Mouse (Mus musculus) hindbrain, embryonic 14.5 days (tissue): ENCODE results near the gene Klk5. TPM values are rescaled to one million over a fixed set of nuclear protein-coding genes. Genes with fewer than 3 reads are reported as not detected.
A peak's percentile ranks its signal among the peaks of the same experiment; 100 is the strongest.

Experiments used
- ATAC-seq: fragments of 200-750 bp; cut with Nextera tagmentation; 2 replicates; pipeline ENCODE4 v1.8.0; 2017; ENCODE audit warnings: moderate number of reproducible peaks, mild to moderate bottlenecking, moderate TSS enrichment, moderate library complexity; ENCODE audit not compliant: low FRiP score
- DNase-seq: peaks from one replicate; pipeline ENCODE4 v3.0.0-alpha.2; 2015; ENCODE audit warnings: low spot score
- H3K27ac ChIP-seq: fragments of 300-500 bp; sonication (generic); 2 replicates; pipeline ENCODE4 v1.5.1; 2014; ENCODE audit warnings: mild to moderate bottlenecking, moderate library complexity
- H3K27me3 ChIP-seq: fragments of 300-500 bp; sonication (generic); 2 replicates; pipeline ENCODE4 v1.6.1; 2014; ENCODE audit warnings: mild to moderate bottlenecking, low read length, mixed read lengths; ENCODE audit not compliant: control insufficient read depth, insufficient read depth
- H3K36me3 ChIP-seq: fragments of 300-500 bp; sonication (generic); replicated peaks from 2 replicates; pipeline ENCODE4 v1.6.1; 2014; ENCODE audit not compliant: control insufficient read depth, insufficient read depth
- H3K4me1 ChIP-seq: fragments of 300-500 bp; sonication (generic); replicated peaks from 2 replicates; pipeline ENCODE4 v1.6.1; 2014; ENCODE audit warnings: antibody characterized with exemption, low read length, mixed read lengths; ENCODE audit not compliant: control insufficient read depth, insufficient read depth
- H3K4me2 ChIP-seq: fragments of 300-500 bp; sonication (generic); replicated peaks from 2 replicates; pipeline ENCODE4 v1.6.1; 2014; ENCODE audit warnings: mild to moderate bottlenecking, moderate library complexity
- H3K4me3 ChIP-seq: fragments of 300-500 bp; sonication (generic); replicated peaks from 2 replicates; pipeline ENCODE4 v1.5.1; 2014; ENCODE audit warnings: mild to moderate bottlenecking, low read length
- H3K9ac ChIP-seq: fragments of 300-500 bp; sonication (generic); 2 replicates; pipeline ENCODE4 v1.6.1; 2014
- H3K9me3 ChIP-seq: fragments of 300-500 bp; sonication (generic); 2 replicates; pipeline ENCODE4 v1.6.1; 2016; ENCODE audit warnings: low read length; ENCODE audit not compliant: control insufficient read depth
- WGBS: fragments of 180-500 bp; shearing (Covaris S2); extraction: QIAGEN DNeasy Blood & Tissue Kit; methylation state at CpG from one replicate; pipeline ENCODE4 v1.1.7; 2014; 5-methylcytosine and 5-hydroxymethylcytosine counted together
- polyA plus RNA-seq: library from polyadenylated mRNA; unstranded; fragments of >200 nt; fragmentation: Nextera tagmentation; extraction: Ambion mirVana; gene quantifications from 2 replicates; pipeline ENCODE4 v1.2.1, GENCODE M21; 2014

The Klk5 gene
- polyA plus RNA-seq, 1 experiment from 2014 or later = not detected

DNA sequence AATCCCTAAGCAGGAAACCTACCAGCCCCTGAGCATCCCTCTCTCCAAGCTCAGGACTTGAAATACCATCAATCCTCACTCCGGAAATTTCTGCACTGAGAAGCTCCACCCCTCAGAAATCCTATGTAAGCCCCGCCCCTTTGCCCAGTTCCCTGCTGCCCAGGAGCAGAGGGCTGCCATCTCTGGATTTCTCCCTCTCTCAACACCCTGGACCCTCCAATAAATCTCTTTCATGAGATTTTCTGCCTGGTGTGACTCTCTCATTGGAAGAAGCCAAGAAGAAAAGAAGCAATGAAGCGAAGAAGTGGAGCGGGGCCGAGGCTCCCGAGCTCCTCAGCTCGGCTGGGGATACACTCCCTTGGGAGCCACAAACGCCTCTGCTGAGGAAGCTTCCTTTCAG lies 18.6 kb downstream of the Klk5 start:
- ATAC-seq (no peak), DNase-seq (no peak)
- Histone ChIP-seq H3K4me3 (no peak overlapping the region), H3K9ac (no peak overlapping the region), H3K9me3 (no peaks in the 10 kb centered on the region), H3K36me3 (no peaks in the 10 kb centered on the region), H3K27ac (no peak overlapping the region), H3K4me1 (no peaks in the 10 kb centered on the region; the same call in 1 of the 2 replicates), H3K27me3 (no peaks in the 10 kb centered on the region), H3K4me2 (no peak overlapping the region; the same call in 1 of the 2 replicates)
- WGBS = 44% methylated on average over 8 of the region's 8 CpGs

DNA sequence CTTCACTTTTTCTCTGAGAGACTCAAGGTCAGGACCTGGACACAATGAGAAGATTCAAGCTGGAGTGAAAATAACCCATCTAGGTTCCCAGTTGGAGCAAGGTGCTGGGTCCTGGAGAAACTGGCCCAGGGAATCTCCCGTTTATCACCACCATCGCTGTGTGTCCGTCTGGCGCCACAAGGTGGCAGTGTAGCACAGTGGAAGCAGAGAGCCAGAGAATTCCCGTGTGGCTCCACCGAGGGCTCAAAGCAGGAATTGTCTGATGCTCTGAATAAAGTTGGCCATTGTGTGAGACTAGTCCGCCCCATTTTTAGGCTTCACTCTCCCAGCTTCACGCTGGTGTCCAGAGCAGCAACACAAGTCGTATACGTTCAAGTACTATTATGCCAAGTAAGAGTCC lies 31.5 kb downstream of the Klk5 start:
- DNase-seq = peak; percentile 84
- Histone ChIP-seq H3K4me1 (no peaks in the 10 kb centered on the region), H3K9ac (no peak overlapping the region), H3K9me3 (no peaks in the 10 kb centered on the region), H3K36me3 (no peaks in the 10 kb centered on the region), H3K4me2 (no peak overlapping the region), H3K27me3 (no peaks in the 10 kb centered on the region), H3K4me3 (no peak overlapping the region), H3K27ac (no peak overlapping the region)
- 2% methylated on average over 10 of the region's 10 CpGs for WGBS
- ATAC-seq = peak; percentile 60; the same call in 1 of the 2 replicates

DNA sequence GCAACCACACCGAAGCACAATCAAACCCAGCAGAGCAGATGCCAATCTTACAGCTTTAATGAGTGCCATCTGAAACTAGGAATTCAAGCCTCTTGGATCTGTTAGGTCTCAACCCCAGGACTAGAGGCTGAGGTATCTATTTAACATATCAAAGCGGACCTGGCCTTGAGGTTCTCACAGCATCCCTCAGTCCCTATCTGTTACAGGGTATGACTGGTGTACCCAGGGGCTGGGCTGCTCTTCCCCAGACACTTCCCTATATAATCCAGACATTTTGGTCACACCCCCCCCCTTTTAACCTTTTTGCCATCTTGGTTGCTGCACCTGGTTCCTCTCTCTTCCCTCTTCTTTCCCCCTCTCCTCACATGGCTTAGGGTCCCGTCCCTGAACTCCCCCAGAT lies 31.9 kb downstream of the Klk5 start:
- H3K9me3 ChIP-seq = no peaks in the 10 kb centered on the region
- WGBS = 78% methylated on average over 3 of the region's 3 CpGs
- no peaks in the 10 kb centered on the region for H3K27me3 ChIP-seq
- H3K27ac ChIP-seq = no peak overlapping the region
- DNase-seq = no peak
- ATAC-seq = no peak
- no peak overlapping the region for H3K4me3 ChIP-seq
- H3K4me2 ChIP-seq = no peak overlapping the region
- H3K4me1 ChIP-seq = no peaks in the 10 kb centered on the region
- no peaks in the 10 kb centered on the region for H3K36me3 ChIP-seq
- no peak overlapping the region for H3K9ac ChIP-seq

DNA sequence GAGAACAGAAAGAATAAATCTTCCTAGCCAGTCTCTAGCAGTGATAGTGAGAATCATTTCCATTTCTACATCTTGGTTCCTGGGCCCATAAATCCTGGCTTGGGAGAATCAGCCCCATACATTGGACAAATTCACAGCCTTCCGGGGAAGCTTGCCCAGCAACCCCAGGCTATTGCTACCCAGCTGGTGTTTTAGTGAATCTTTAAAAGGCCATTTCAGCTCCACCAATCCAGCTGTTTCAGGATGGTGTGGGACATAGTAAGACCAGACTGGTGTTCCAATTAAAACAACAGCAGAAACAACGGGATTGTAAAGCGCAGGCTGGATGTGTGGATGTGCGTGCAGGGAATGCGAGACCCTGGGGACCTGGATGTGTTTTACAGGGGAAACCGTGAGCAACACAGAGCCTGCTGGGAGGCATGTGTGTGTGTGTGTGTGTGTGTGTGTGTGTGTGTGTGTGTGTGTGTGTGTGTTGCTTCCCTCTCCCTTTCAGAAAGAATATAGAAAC lies 33.2 kb downstream of the Klk5 start:
- ATAC-seq (no peak), DNase-seq (no peak)
- H3K27me3 ChIP-seq = no peaks in the 10 kb centered on the region
- H3K9me3 ChIP-seq = no peaks in the 10 kb centered on the region
- no peak overlapping the region for H3K27ac ChIP-seq
- 77% methylated on average over 6 of the region's 6 CpGs for WGBS
- H3K4me3 ChIP-seq = no peak overlapping the region
- H3K36me3 ChIP-seq = no peaks in the 10 kb centered on the region
- H3K4me2 ChIP-seq = no peak overlapping the region
- H3K4me1 ChIP-seq = no peaks in the 10 kb centered on the region
- H3K9ac ChIP-seq = no peak overlapping the region

DNA sequence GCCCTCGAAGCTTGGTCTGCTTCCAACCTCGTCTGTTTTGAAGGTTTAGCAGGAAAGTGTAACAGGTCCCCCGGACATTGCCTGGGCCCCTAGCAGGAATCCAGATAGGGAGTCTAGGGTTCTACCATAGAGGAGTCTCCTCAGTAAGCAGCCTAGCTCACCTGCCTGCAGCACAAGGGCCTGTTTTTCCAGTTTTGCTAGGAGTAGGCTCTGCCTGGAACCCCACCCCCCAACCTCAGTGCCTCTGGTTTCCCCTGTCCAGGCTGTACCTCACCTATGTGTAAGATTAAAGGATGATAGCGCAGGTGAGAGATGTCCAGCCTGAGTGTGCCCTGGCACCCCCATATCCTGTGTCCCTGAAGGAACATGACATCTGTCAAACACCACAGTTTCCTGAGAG lies 34.7 kb downstream of the Klk5 start:
- H3K4me2 ChIP-seq = no peak overlapping the region
- H3K4me1 ChIP-seq = no peaks in the 10 kb centered on the region
- no peaks in the 10 kb centered on the region for H3K9me3 ChIP-seq
- H3K9ac ChIP-seq = no peak overlapping the region
- 88% methylated on average over 4 of the region's 4 CpGs for WGBS
- no peaks in the 10 kb centered on the region for H3K36me3 ChIP-seq
- H3K27ac ChIP-seq = no peak overlapping the region
- H3K27me3 ChIP-seq = no peaks in the 10 kb centered on the region
- no peak overlapping the region for H3K4me3 ChIP-seq
- ATAC-seq = no peak
- no peak for DNase-seq

DNA sequence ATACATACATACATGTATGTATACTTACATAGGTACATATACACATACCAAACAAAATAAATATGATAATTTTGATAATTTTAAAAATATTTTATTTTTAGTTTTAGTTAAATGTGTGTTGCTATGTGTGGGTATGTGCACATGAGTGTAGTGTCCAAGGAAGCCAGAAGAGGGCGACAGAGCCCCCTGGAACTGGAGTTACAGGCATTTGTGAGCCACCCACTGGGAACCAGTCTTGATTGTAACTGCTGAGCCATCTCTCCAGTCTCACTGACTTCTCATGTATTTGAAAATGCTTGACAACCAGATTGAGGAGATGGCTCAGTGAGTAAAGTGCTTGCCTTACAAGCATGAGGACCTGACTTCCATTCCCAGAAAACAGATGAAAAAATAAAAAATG lies 36.5 kb downstream of the Klk5 start:
- Histone ChIP-seq H3K36me3 (no peaks in the 10 kb centered on the region), H3K4me2 (no peak overlapping the region), H3K4me3 (no peak overlapping the region), H3K9me3 (no peaks in the 10 kb centered on the region), H3K27me3 (peaks cover 8% of the 10 kb centered on the region; the same call in 1 of the 2 replicates), H3K9ac (no peak overlapping the region), H3K27ac (no peak overlapping the region), H3K4me1 (no peaks in the 10 kb centered on the region)
- DNase-seq = no peak
- ATAC-seq = no peak
- WGBS = 57% methylated on average over 1 of the region's 1 CpGs

DNA sequence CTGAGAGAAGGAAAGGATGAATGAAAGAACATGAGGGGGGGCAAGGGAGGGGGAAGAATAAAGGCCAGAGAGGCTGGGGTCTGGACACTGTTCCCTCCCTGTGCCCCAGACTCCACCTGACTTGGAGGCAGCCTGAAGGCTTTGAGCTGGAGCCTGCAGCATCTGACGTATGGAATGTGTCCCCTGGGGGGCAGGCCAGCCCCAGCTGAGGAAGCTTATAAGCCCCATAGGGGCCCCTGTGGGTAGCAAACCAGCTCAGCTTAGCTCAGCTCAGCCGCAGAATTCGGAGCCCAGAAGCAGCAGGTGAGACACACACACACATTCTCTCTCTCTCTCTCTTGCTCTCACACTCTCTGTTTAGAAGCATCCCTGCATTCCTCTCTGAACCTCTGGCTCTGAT lies 39.1 kb downstream of the Klk5 start, which contains the start of gene Klk4:
Gene Klk4 (plus strand): TSS at position 249 of the 400 bp plus-strand sequence.
- H3K27ac ChIP-seq = no peak within 1 kb of the TSS
- ATAC-seq (no peak), DNase-seq (no peak)
- H3K9ac ChIP-seq = no peak within 1 kb of the TSS
- no peak within 1 kb of the TSS for H3K4me2 ChIP-seq
- no peaks in the 10 kb centered on the region for H3K36me3 ChIP-seq
- H3K4me1 ChIP-seq = no peaks in the 10 kb centered on the region; the same call in 1 of the 2 replicates
- peaks cover 8% of the 10 kb centered on the region; the same call in 1 of the 2 replicates for H3K27me3 ChIP-seq
- H3K9me3 ChIP-seq = no peaks in the 10 kb centered on the region
- H3K4me3 ChIP-seq = no peak within 1 kb of the TSS
- 10% methylated on average over 3 of the region's 3 CpGs for WGBS

DNA sequence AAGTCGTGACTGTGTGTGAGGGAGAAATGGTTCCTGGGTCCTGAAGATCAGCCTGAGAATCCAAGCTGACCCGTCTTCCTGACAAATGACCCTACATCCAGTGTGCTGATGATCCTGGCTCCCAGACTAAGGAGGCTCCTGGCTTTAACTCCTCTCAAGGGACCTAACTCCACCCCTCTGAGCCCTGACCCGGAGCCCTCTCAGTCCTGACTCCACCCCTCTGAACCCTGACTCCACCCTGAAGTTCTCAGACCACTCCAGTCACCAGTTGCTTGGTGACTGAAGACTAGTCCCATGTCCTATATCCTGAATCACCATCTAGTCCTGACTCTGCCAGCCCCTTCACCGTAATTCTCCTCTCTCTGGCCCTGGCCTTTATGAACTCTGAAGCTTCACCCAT lies 40.6 kb downstream of the Klk5 start:
- no peak for ATAC-seq

DNA sequence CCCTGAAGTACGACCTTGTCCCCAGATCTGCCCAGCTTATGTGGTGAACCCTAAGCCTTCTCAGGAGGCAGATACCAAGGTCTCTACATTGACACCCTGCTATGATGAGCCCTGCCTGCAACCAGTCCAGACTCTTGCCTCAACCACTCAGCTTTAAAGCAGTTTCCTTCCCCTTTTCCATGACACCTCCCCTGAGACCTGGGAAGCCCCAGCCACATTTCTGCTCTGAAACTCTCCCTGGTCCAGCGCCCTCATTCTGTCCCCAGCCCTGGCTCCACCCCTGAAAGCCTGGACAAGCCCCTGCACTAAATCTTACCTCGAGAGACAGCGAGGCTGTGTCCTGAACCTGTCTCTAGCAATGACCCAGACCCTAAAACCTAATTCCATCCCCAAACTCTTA lies 41.0 kb downstream of the Klk5 start:
- Histone ChIP-seq H3K36me3 (no peaks in the 10 kb centered on the region), H3K4me2 (no peak overlapping the region), H3K4me1 (no peaks in the 10 kb centered on the region; the same call in 1 of the 2 replicates)

More for the DNA sequence above, 40.6 kb downstream of the Klk5 start:
- Histone ChIP-seq H3K4me3 (no peak overlapping the region), H3K27me3 (peaks cover 8% of the 10 kb centered on the region; the same call in 1 of the 2 replicates), H3K36me3 (no peaks in the 10 kb centered on the region), H3K4me1 (no peaks in the 10 kb centered on the region; the same call in 1 of the 2 replicates), H3K9me3 (no peaks in the 10 kb centered on the region), H3K27ac (no peak overlapping the region), H3K9ac (no peak overlapping the region), H3K4me2 (no peak overlapping the region)
- 24% methylated on average over 4 of the region's 4 CpGs for WGBS
- DNase-seq = no peak

DNA sequence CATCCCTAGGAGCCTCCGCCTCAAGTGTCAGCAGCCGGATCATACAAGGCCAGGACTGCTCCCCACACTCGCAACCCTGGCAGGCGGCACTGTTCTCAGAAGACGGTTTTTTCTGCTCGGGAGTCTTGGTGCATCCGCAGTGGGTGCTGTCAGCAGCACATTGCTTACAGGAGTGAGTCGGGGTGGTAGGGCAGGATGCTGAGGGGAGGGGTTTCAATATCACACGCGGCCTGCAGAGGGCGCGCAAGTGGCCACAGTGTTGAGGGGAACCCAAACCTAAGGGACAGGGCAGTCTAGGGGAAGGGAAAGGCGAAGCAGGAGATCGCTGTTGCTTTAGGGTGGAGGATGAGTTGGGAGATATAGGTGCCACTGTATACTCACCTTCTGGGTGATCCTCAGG lies 41.8 kb downstream of the Klk5 start:
- no peak for DNase-seq
- no peak overlapping the region for H3K27ac ChIP-seq
- no peaks in the 10 kb centered on the region for H3K36me3 ChIP-seq
- ATAC-seq = peak; percentile 59; the same call in 1 of the 2 replicates
- H3K9me3 ChIP-seq = no peaks in the 10 kb centered on the region
- H3K4me1 ChIP-seq = no peaks in the 10 kb centered on the region; the same call in 1 of the 2 replicates
- H3K4me3 ChIP-seq = no peak overlapping the region
- H3K4me2 ChIP-seq = peak overlapping the region; percentile 36
- peaks cover 8% of the 10 kb centered on the region; the same call in 1 of the 2 replicates for H3K27me3 ChIP-seq
- H3K9ac ChIP-seq = no peak overlapping the region
- WGBS = 11% methylated on average over 14 of the region's 14 CpGs

More for the DNA sequence above, 41.0 kb downstream of the Klk5 start:
- no peak for DNase-seq
- H3K4me3 ChIP-seq = no peak overlapping the region
- no peak overlapping the region for H3K9ac ChIP-seq
- no peaks in the 10 kb centered on the region for H3K9me3 ChIP-seq
- H3K27me3 ChIP-seq = peaks cover 8% of the 10 kb centered on the region; the same call in 1 of the 2 replicates
- 25% methylated on average over 4 of the region's 4 CpGs for WGBS
- ATAC-seq = no peak
- H3K27ac ChIP-seq = no peak overlapping the region
